Mouse (Mus musculus): ENCODE data around the gene N4bp1. TPM values are rescaled to one million over a fixed set of nuclear protein-coding genes. Genes with fewer than 3 reads are reported as not detected.

The N4bp1 gene
- 21.9 and 24.0 TPM in 2 replicates for total RNA-seq (2015)
- total RNA-seq (2017): 15.8 and 19.6 TPM in 2 replicates

- ATAC-seq (replicated peaks; ENCODE audit: poor library complexity): peak; percentile 72
Measured at GRCm38 (mm10) chr8:86884489-86885463, at the start of gene N4bp1. N4bp1 (minus strand) TSS chr8:86885258.

DNA sequence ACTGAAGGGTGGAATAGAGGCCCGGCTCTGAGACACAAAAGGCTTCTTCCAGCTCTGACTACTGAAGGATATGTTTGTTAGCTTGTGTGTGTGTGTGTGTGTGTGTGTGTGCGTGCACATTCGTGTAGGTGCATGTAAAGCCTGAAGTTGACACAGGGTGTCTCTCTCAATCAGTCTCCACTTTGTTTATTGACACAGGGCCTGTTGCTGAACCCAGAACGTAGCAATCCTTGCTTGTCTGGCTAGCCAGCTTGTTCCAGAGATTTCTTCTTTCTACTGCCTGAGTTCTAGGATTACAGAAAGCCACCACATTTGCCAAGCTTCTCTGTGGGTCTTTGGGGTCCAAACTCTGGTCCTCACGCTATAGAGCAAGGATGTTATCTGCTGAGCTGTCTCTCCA, 49.8 kb upstream of the N4bp1 start:
- no peak for ATAC-seq (replicated peaks; ENCODE audit: poor library complexity)

DNA sequence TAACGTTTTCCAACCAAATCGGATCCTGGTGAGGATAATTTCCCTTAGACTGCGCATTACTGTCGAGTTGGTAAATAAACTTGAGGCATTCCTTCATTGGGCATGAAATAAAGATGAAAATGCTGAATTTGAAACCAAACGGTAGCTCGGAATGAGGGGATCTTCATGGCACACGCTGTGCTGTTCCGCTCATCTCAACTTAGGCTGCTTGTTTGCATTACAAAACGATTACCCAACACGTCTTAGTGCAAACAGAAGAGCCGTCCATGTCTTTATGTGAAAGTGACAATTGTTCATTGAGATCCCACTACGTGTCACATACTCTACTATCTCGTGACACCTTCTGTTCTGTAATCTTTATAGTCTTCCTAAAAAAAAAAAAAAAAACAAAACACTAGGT, 49.3 kb upstream of the N4bp1 start:
- ATAC-seq (replicated peaks; ENCODE audit: poor library complexity): no peak

DNA sequence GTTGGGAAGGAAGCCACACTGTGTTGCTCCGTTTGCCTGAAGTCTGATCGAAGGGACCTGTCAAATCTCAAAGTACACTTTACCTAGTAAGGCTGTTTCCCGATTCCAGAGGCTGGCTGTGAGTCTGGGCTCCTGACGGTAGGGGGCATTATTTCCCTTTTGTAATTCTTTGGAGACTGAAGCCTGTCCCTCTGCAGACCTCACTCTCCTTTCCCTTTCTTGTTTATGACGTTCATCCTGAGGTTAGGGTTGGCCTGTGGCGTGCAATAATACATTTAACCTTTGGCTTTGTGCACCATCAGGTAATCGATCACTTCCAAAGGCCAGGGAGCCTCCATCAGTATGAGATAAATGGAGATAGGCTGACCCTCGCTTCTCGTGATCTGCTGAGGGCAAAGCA, 48.8 kb upstream of the N4bp1 start:
- peak; percentile 68 for ATAC-seq (replicated peaks; ENCODE audit: poor library complexity)

DNA sequence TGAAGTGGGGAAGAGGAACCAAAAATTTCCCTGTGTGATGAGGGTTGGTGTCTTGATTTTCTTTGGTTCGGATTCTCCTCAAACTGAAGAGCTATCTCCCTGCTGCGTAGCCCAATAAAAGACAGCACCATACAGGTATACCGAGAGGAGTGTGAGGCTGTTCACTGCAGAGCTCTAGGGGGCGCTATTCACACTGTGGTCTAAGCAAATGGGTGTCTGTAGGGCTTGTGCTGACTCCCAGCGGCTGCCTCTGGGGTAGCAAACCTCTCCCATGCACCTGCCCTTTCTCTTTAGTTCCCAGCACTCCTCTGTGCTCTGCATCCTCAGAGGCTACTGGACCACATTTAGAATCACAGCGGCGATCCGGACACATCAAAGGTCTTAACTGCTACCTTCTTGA, 41.2 kb upstream of the N4bp1 start:
- ATAC-seq (replicated peaks; ENCODE audit: poor library complexity): no peak

DNA sequence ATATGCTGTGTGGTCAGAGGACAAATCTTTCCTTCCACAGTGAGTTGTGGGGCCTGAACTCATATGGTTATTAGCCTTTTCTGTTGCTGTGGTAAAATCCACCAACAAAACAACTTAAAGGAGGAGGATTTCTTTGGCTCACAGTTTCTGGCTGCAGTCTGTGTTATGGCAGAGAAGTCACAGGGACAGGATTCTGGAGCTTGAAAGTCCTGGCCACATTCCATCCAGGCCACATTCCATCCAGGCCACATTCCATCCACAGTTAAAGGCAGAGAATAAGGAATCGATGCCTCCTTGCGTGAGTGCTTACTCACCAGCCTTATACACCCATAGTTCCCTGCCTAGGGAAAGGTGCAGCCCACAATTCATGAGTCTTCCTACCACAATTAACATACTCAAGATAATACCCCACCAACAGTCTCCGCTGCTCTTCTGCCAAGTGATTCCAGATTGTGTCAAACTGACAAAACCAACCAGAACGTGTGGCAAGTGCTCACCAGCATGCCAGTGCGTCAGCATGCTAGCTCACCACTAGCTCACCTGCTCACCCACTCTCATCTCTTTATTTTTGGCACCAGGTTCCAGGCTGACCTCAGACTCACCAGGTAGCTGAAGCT, 38.3 kb upstream of the N4bp1 start:
- peak; percentile 59 for ATAC-seq (replicated peaks; ENCODE audit: poor library complexity)

DNA sequence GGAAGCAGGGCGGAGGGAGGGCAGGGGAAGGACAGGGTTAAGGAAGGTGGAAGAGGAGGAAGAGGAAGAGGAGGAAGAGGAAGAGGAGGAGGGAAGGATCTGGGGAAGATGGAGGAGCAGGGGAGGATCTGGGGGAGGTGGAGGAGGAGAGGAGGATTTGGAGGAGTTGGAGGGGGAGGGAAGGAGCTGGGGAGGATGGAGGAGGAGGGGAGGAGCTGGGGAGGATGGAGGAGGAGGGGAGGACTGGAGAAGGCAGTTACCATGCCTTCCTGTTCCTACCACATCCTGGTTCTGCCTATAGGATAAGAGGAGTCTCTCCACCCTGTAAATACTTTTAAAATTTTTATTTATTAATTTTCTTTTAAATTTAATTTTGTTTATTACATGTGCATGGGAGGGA, 37.6 kb upstream of the N4bp1 start:
- ATAC-seq (replicated peaks; ENCODE audit: poor library complexity): no peak

DNA sequence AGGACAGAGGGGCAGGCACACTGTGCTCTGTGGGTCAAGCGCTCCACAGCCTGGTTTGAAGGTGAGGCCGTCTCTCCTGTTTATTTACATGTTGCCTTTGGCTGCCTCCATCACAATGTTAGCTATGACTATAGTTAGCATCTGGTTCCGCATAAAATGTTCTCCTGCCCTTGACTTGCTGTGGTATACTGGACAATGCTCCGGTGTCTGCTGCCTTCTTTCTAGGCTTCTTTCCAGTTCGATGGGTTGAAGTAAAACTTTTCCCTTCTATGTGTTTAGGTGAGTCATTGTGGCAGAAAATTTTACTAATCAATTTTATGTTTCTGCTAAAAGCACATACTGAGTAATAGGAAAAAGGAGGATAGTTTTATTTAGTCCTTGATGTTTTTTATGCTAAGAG, 37.1 kb upstream of the N4bp1 start:
- no peak for ATAC-seq (replicated peaks; ENCODE audit: poor library complexity)

DNA sequence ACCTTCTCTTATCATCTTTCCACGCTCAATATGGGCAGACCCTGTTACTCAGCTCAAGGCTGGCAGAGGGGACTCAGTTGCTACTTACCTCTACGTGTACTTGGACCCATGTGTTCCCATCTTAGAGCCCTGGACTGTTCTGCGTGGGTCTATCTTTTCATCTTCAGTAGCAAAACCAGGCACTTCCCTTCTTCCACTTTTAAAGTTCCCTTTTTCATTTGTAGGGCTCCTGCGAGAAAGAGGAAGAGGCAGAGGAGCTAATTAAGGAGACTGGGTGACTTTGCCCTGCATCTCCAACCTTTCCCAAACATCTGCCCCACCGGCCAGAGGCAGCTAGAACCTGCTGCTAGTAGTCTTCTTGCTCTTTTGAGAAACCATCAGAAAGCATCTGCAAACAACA, 35.9 kb upstream of the N4bp1 start:
- peak; percentile 76 for ATAC-seq (replicated peaks; ENCODE audit: poor library complexity)

DNA sequence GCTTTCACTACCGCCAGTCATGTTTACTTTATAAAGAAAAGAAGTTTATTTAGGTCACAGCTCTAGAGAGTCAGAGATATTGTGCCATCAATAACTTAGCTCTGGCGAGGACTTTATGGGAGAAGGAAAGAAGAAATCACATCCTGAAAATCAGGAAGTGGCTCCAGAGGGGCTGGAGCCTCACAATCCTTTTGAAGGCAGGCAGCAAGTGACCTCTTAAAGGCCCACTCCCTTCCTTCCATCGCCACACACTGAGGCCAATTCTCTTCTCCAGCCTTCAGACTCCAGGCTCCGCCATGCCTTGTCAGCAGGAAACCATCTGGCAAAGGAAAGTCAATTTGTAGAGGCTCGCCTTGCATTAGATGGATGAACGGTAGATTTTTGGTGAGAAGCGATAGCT, 35.4 kb upstream of the N4bp1 start:
- peak; percentile 24; the same call in 1 of the 2 replicates for ATAC-seq (replicated peaks; ENCODE audit: poor library complexity)

DNA sequence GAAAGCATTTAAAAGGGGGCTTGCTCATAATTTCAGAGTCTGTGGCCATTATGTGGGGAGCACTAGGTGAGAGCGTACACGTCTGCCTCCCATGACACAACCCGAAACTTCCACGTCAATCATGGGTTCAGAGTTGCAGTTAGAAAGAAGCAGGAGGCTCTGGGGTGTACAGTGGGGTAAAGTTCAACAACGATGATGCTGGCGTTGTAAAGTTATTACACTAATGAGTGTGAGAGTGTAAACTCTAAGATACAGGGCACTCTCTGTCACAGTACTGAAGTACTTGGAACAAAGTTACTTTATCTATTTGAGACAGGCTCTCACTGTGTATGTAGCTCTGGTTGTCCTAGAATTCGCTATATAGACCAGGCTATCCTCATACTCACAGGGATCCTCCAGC, 35.0 kb upstream of the N4bp1 start:
- no peak for ATAC-seq (replicated peaks; ENCODE audit: poor library complexity)

- ATAC-seq (replicated peaks; ENCODE audit: poor library complexity): no peak
Measured at GRCm38 (mm10) chr8:86919262-86919661, 34.2 kb upstream of the N4bp1 start.

GRCm38 (mm10) chr8:86918093-86918492, 33.0 kb upstream of the N4bp1 start:
- ATAC-seq (replicated peaks; ENCODE audit: poor library complexity): no peak

GRCm38 (mm10) chr8:86917689-86918088, 32.6 kb upstream of the N4bp1 start:
- no peak for ATAC-seq (replicated peaks; ENCODE audit: poor library complexity)

DNA sequence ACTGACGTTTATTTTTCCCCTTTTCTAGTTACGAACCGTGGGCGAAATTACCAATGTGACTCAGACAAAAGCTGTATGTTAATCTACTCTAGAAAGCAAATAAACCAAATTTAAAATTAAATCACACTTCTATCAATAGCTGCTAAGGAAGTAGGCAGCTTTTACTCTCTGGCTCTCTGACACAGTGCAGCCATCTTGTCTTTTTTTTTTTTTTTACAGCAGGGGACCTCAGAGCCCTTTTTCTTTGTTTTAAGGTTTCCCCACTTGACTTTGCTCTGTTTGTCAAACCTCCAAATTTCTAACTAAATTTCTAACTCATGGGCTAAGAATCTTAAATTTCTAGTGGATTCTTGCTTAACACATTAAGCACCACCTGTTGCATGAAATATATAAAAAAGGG, 31.3 kb upstream of the N4bp1 start:
- no peak for ATAC-seq (replicated peaks; ENCODE audit: poor library complexity)

- ATAC-seq (replicated peaks; ENCODE audit: poor library complexity): no peak
Measured at GRCm38 (mm10) chr8:86911136-86911535, 26.1 kb upstream of the N4bp1 start.

DNA sequence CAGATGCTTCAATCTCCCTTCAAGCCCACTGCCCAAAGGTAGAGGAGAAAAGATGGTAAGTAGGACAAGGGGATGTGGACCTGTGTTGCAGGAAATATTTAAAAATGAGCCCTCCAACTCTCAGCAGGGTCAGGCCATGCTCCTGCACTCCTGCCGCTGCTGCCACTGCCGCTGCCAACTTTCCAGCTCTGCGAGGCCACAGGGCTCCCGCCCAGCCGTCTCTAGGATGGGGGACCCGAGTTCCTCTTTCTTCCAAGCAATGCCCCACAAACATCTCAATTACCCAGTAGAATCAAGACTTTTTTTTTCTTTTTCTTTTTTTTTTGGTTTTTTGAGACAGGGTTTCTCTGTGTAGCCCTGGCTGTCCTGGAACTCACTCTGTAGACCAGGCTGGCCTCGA, 25.2 kb upstream of the N4bp1 start:
- ATAC-seq (replicated peaks; ENCODE audit: poor library complexity): peak; percentile 83

- ATAC-seq (replicated peaks; ENCODE audit: poor library complexity): peak; percentile 93
Measured at GRCm38 (mm10) chr8:86908536-86908935, 23.5 kb upstream of the N4bp1 start.

GRCm38 (mm10) chr8:86904911-86905310, 19.9 kb upstream of the N4bp1 start:
- no peak for ATAC-seq (replicated peaks; ENCODE audit: poor library complexity)

GRCm38 (mm10) chr8:86903104-86903503, 18.0 kb upstream of the N4bp1 start:
- peak; percentile 94 for ATAC-seq (replicated peaks; ENCODE audit: poor library complexity)

GRCm38 (mm10) chr8:86902656-86903055, 17.6 kb upstream of the N4bp1 start:
- ATAC-seq (replicated peaks; ENCODE audit: poor library complexity): peak; percentile 45

GRCm38 (mm10) chr8:86901972-86902371, 16.9 kb upstream of the N4bp1 start:
- 0 out of 2 replicates have a peak, but pooled peaks have one; percentile 19 for ATAC-seq (replicated peaks; ENCODE audit: poor library complexity)
